Mouse (Mus musculus) CH12.LX (cell line): Measurements from ENCODE around the gene Gng12. TPM values are rescaled to one million over a fixed set of nuclear protein-coding genes. Genes with fewer than 3 reads are reported as not detected.

Source experiments
- DNase-seq: peaks from one replicate; pipeline ENCODE4 v3.0.0-alpha.2; 2013; ENCODE audit errors: extremely low read depth
- H3K27ac ChIP-seq: 2 replicates; pipeline ENCODE4 v1.5.1; 2012; ENCODE audit warnings: low read depth, mild to moderate bottlenecking, control low read depth, moderate library complexity; ENCODE audit not compliant: insufficient read depth
- H3K27me3 ChIP-seq: replicated peaks from 2 replicates; pipeline ENCODE3; 2012; ENCODE audit warnings: inconsistent platforms
- H3K36me3 ChIP-seq, 2 experiments: replicated peaks in 1 of 2; 2 replicates each; pipeline versions ENCODE3 to v1.6.1; 2012; ENCODE audit warnings: inconsistent platforms in 1 of 2, low read length in 1 of 2, mild to moderate bottlenecking in 1 of 2, mixed read lengths in 1 of 2, moderate library complexity in 1 of 2; ENCODE audit not compliant: control insufficient read depth in 1 of 2, insufficient read depth in 1 of 2
- H3K4me1 ChIP-seq, 2 experiments: 2 replicates each; pipeline ENCODE4 v1.6.1; 2012; ENCODE audit warnings: inconsistent platforms in 1 of 2, moderate library complexity in 1 of 2; ENCODE audit not compliant: insufficient read depth in 2 of 2, control insufficient read depth in 1 of 2
- H3K4me2 ChIP-seq: 2 replicates; pipeline ENCODE4 v1.6.1; 2012; ENCODE audit warnings: low read depth, mild to moderate bottlenecking, control low read depth; ENCODE audit not compliant: poor library complexity, insufficient read depth, severe bottlenecking
- H3K4me3 ChIP-seq, 3 experiments: fragments of 150-350 bp in 1 of 3; sonication (generic) in 1 of 3; replicated peaks in 1 of 3; 2 replicates each; pipeline versions ENCODE3 to v1.5.1; 2011 to 2012; ENCODE audit warnings: low read depth in 2 of 3, low read length in 2 of 3, mild to moderate bottlenecking in 2 of 3, moderate library complexity in 2 of 3, control low read depth in 1 of 3, improper control_type of control experiment in 1 of 3, inconsistent platforms in 1 of 3, mixed read lengths in 1 of 3; ENCODE audit not compliant: poor library complexity in 1 of 3
- H3K79me2 ChIP-seq: replicated peaks from 2 replicates; pipeline ENCODE4 v1.6.1; 2012; ENCODE audit warnings: mild to moderate bottlenecking, moderate library complexity; ENCODE audit not compliant: control insufficient read depth, poor library complexity, insufficient read depth, severe bottlenecking; ENCODE audit errors: extremely low read depth
- H3K9ac ChIP-seq: 2 replicates; pipeline ENCODE4 v1.6.1; 2012; ENCODE audit warnings: low read depth, mild to moderate bottlenecking, control low read depth, moderate library complexity; ENCODE audit not compliant: insufficient read depth
- H3K9me3 ChIP-seq: replicated peaks from 2 replicates; pipeline ENCODE3; 2012; ENCODE audit warnings: low read length, inconsistent platforms, mixed read lengths
- BHLHE40 ChIP-seq: IDR thresholded peaks from 2 replicates; pipeline ENCODE4 v1.6.1; 2011; ENCODE audit warnings: mild to moderate bottlenecking, low read depth, low read length, improper control_type of control experiment
- CHD2 ChIP-seq: IDR thresholded peaks from 2 replicates; pipeline ENCODE4 v1.6.1; 2011; ENCODE audit warnings: low read length, improper control_type of control experiment
- E2F4 ChIP-seq: IDR thresholded peaks from 2 replicates; pipeline ENCODE4 v1.6.1; 2011; ENCODE audit warnings: low read depth, low read length, improper control_type of control experiment; ENCODE audit not compliant: insufficient replicate concordance
- ETS1 ChIP-seq: conservative IDR thresholded peaks from 2 replicates; pipeline ENCODE4 v1.6.1; 2012; ENCODE audit warnings: low read depth, mild to moderate bottlenecking, inconsistent platforms, low read length, improper control_type of control experiment, moderate library complexity
- GABPA ChIP-seq: IDR thresholded peaks from 2 replicates; pipeline ENCODE4 v1.6.1; 2012; ENCODE audit warnings: low read depth, low read length, improper control_type of control experiment, inconsistent platforms; ENCODE audit not compliant: insufficient replicate concordance
- IRF4 ChIP-seq: IDR thresholded peaks from 2 replicates; pipeline ENCODE4 v1.6.1; 2014; ENCODE audit warnings: low read depth, mild to moderate bottlenecking, inconsistent platforms, low read length, improper control_type of control experiment
- JUN ChIP-seq: IDR thresholded peaks from 2 replicates; pipeline ENCODE4 v1.6.1; 2011; ENCODE audit warnings: low read depth, mild to moderate bottlenecking, low read length, improper control_type of control experiment, moderate library complexity; ENCODE audit not compliant: insufficient read depth
- KAT2A ChIP-seq: IDR thresholded peaks from 2 replicates; pipeline ENCODE4 v1.6.1; 2012; ENCODE audit warnings: low read length, improper control_type of control experiment, inconsistent platforms; ENCODE audit not compliant: insufficient replicate concordance
- MAX ChIP-seq: IDR thresholded peaks from 2 replicates; pipeline ENCODE4 v1.6.1; 2011; ENCODE audit warnings: low read length, improper control_type of control experiment
- MAZ ChIP-seq: IDR thresholded peaks from 2 replicates; pipeline ENCODE4 v1.6.1; 2012; ENCODE audit warnings: low read depth, mild to moderate bottlenecking, inconsistent platforms, low read length, improper control_type of control experiment, moderate library complexity
- MEF2A ChIP-seq: IDR thresholded peaks from 2 replicates; pipeline ENCODE4 v1.6.1; 2014; ENCODE audit warnings: low read depth, mild to moderate bottlenecking, inconsistent platforms, low read length, improper control_type of control experiment, borderline replicate concordance
- MXI1 ChIP-seq: IDR thresholded peaks from 2 replicates; pipeline ENCODE4 v1.6.1; 2011; ENCODE audit warnings: mild to moderate bottlenecking, low read depth, low read length, improper control_type of control experiment
- MYC ChIP-seq: IDR thresholded peaks from 2 replicates; pipeline ENCODE4 v1.6.1; 2011; ENCODE audit warnings: low read depth, mild to moderate bottlenecking, improper control_type of control experiment, low read length
- NELFE ChIP-seq: IDR thresholded peaks from 2 replicates; pipeline ENCODE4 v1.6.1; 2011; ENCODE audit warnings: low read depth, low read length, improper control_type of control experiment
- NRF1 ChIP-seq: IDR thresholded peaks from 2 replicates; pipeline ENCODE4 v1.6.1; 2014; ENCODE audit warnings: low read depth, mild to moderate bottlenecking, inconsistent platforms, low read length, improper control_type of control experiment, moderate library complexity
- PAX5 ChIP-seq: IDR thresholded peaks from 2 replicates; pipeline ENCODE4 v1.6.1; 2012; ENCODE audit warnings: low read length, inconsistent platforms, mixed read lengths
- POLR2A ChIP-seq: IDR thresholded peaks from 2 replicates; pipeline ENCODE4 v1.6.1; 2011; ENCODE audit warnings: low read depth, mild to moderate bottlenecking, improper control_type of control experiment, low read length
- RAD21 ChIP-seq: IDR thresholded peaks from 2 replicates; pipeline ENCODE4 v1.6.1; 2011; ENCODE audit warnings: low read depth, mild to moderate bottlenecking, low read length, improper control_type of control experiment, moderate library complexity
- RCOR1 ChIP-seq: conservative IDR thresholded peaks from 2 replicates; pipeline ENCODE4 v1.6.1; 2012; ENCODE audit warnings: low read depth, mild to moderate bottlenecking, inconsistent platforms, low read length, improper control_type of control experiment
- SMC3 ChIP-seq: IDR thresholded peaks from 2 replicates; pipeline ENCODE4 v1.6.1; 2011; ENCODE audit warnings: low read depth, low read length, improper control_type of control experiment
- TBP ChIP-seq: conservative IDR thresholded peaks from 2 replicates; pipeline ENCODE4 v1.6.1; 2011; ENCODE audit warnings: low read depth, low read length, improper control_type of control experiment
- USF1 ChIP-seq: IDR thresholded peaks from 2 replicates; pipeline ENCODE4 v1.6.1; 2014; ENCODE audit warnings: low read depth, mild to moderate bottlenecking, inconsistent platforms, low read length, improper control_type of control experiment
- ZC3H11A ChIP-seq: IDR thresholded peaks from 2 replicates; pipeline ENCODE4 v1.6.1; 2012; ENCODE audit warnings: low read depth, mild to moderate bottlenecking, inconsistent platforms, low read length, improper control_type of control experiment
- ZKSCAN1 ChIP-seq: IDR thresholded peaks from 2 replicates; pipeline ENCODE4 v1.6.1; 2012; ENCODE audit warnings: low read depth, inconsistent platforms, low read length, improper control_type of control experiment, borderline replicate concordance
- ZMIZ1 ChIP-seq: IDR thresholded peaks from 2 replicates; pipeline ENCODE4 v1.6.1; 2012; ENCODE audit warnings: low read depth, mild to moderate bottlenecking, inconsistent platforms, low read length, improper control_type of control experiment
- dilution Hi-C: fragments of 300-500 bp; cut with MboI; formaldehyde crosslinking; loops from 2 replicates; pipeline ENCODE4 v1.14.3; 2020; ENCODE audit warnings: low sequenced_read_pairs; ENCODE audit not compliant: extremely low pct_unique_long_range_greater_than_20kb, extremely low pct_ligation_motif_present
- in situ Hi-C: fragments of 300-500 bp; cut with MboI; formaldehyde crosslinking; loops from 3 replicates; pipeline ENCODE4 v1.14.3; 2019; ENCODE audit warnings: low sequenced_read_pairs, low pct_ligation_motif_present, low pct_unique_long_range_greater_than_20kb, mixed read lengths
- polyA plus RNA-seq: library from polyadenylated mRNA; unstranded; fragments of >175 nt; gene quantifications from 2 replicates; pipeline ENCODE4 v1.2.1, GENCODE M21; 2012; ENCODE audit warnings: low read depth; ENCODE audit not compliant: insufficient read length
- total RNA-seq, 2 experiments: library from RNA; depleted of rRNA; stranded (reverse); fragments of 300-350 nt in 1 of 2; fragments of >200 nt in 1 of 2; gene quantifications; 2 replicates each; pipeline ENCODE4 v1.2.3; 2012 to 2014

Gng12 gene
- total and polyA plus RNA-seq, 3 experiments: 3.9 to 20.8 (median 12.2) TPM

DNA sequence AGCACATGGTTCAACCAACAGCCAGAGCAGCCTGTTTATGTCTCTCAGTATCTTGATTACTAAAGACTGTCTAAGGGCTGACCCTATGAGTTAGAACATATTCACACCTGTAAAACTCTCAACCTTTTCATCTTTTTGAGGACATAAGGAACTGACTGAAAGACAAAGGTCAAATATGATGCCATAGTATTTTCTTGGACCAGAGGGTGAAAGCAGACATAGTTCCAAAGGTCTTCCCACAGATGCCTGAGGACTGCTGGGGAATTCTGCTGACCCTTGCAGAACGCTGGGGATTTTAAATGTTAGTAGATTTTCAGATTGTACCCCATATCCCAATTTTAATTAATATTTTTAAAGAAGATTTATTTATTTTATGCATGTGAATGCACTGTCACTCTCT is 37.8 kb upstream of the Gng12 start:
- no peak overlapping the region for H3K4me2 ChIP-seq
- 0 out of 4 replicates have a peak, but pooled peaks cover 0 to 2% of the 10 kb centered on the region in 2 experiments for H3K4me1 ChIP-seq
- dilution Hi-C loops: no loop called here
- no peak for DNase-seq
- no peak overlapping the region for H3K27ac ChIP-seq
- H3K36me3 ChIP-seq: no peaks in the 10 kb centered on the region
- in situ Hi-C loops: no loop called here
- no peaks in the 10 kb centered on the region for H3K27me3 ChIP-seq
- H3K9me3 ChIP-seq: no peaks in the 10 kb centered on the region
- no peaks in the 10 kb centered on the region for H3K79me2 ChIP-seq
- no peak overlapping the region for H3K4me3 ChIP-seq
- TF ChIP-seq E2F4 (no peak), USF1 (no peak), CHD2 (no peak), ZC3H11A (no peak), KAT2A (no peak), ZKSCAN1 (no peak), MYC (no peak), PAX5 (no peak), RCOR1 (no peak), POLR2A (no peak), SMC3 (no peak), JUN (no peak), ETS1 (no peak), RAD21 (no peak), MAX (no peak)
- no peak overlapping the region for H3K9ac ChIP-seq

- Histone ChIP-seq H3K4me2 (no peak overlapping the region), H3K27me3 (no peaks in the 10 kb centered on the region), H3K9ac (no peak overlapping the region), H3K79me2 (no peaks in the 10 kb centered on the region), H3K36me3 (no peaks in the 10 kb centered on the region), H3K27ac (no peak overlapping the region), H3K9me3 (no peaks in the 10 kb centered on the region), H3K4me3 (no peak overlapping the region), H3K4me1 (peaks cover 2 to 3% of the 10 kb centered on the region in 2 experiments; a peak in 2 of 4 replicates)
- no peak for TF ChIP-seq NRF1
- dilution Hi-C loops (no loop called here), in situ Hi-C loops (no loop called here)
- DNase-seq: no peak
Measured at GRCm38 (mm10) chr6:66859391-66859790, 36.8 kb upstream of the Gng12 start.

DNA sequence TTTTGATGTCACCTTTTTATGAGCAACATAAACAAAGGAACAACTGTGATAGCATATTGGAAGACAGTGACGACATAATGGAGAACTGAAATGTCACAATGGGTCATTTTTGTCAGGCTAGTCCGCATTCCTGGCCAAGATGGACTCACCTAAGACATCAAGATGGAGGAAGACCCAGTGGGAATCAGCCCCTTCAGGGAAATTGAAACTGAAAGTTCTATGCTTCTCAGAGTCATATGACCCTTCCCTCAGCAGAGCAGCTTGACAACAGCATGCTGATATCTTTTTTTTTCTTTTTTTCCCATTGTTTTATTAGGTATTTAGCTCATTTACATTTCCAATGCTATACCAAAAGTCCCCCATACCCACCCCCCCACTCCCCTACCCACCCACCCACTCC is 31.7 kb upstream of the Gng12 start:
- in situ Hi-C loops: no loop called here
- Histone ChIP-seq H3K4me1 (peaks cover 2 to 4% of the 10 kb centered on the region in 2 experiments; a peak in 2 of 4 replicates), H3K36me3 (no peaks in the 10 kb centered on the region), H3K9ac (no peak overlapping the region), H3K9me3 (no peaks in the 10 kb centered on the region), H3K4me2 (peak overlapping the region; percentile 29; the same call in 1 of the 2 replicates), H3K79me2 (no peaks in the 10 kb centered on the region), H3K4me3 (no peak overlapping the region)
- TF ChIP-seq IRF4 (no peak), RAD21 (no peak), MAX (no peak), BHLHE40 (no peak), CHD2 (no peak), E2F4 (no peak), NELFE (no peak), MEF2A (no peak), MAZ (no peak), SMC3 (no peak), ZMIZ1 (no peak), TBP (no peak), JUN (no peak), MXI1 (no peak), MYC (no peak), GABPA (no peak), KAT2A (no peak), NRF1 (no peak)
- TF ChIP-seq, all 38 proteins: peak for 0
- peak; percentile 9 for DNase-seq
- no peaks in the 10 kb centered on the region for H3K27me3 ChIP-seq
- dilution Hi-C loops: no loop called here
- no peak overlapping the region for H3K27ac ChIP-seq
